Mouse (Mus musculus): ENCODE data around the gene Gnao1.

The Gnao1 gene

GRCm38 (mm10) chr8:93843858-93844502 is 34.2 kb downstream of the Gnao1 start:
- DNase-seq (ENCODE audit: low read depth, low spot score): no peak

GRCm38 (mm10) chr8:93845186-93845585 is 35.4 kb downstream of the Gnao1 start:
- DNase-seq (ENCODE audit: low read depth, low spot score): no peak

GRCm38 (mm10) chr8:93852087-93852645 is 42.4 kb downstream of the Gnao1 start:
- no peak for DNase-seq (ENCODE audit: low read depth, low spot score)

GRCm38 (mm10) chr8:93852851-93853461 is 43.2 kb downstream of the Gnao1 start:
- no peak for DNase-seq (ENCODE audit: low read depth, low spot score)

GRCm38 (mm10) chr8:93854676-93855075 is 44.9 kb downstream of the Gnao1 start:
- DNase-seq (ENCODE audit: low read depth, low spot score): no peak

GRCm38 (mm10) chr8:93855272-93855671 is 45.5 kb downstream of the Gnao1 start:
- no peak for DNase-seq (ENCODE audit: low read depth, low spot score)

- no peak for DNase-seq (ENCODE audit: low read depth, low spot score)
Observed at GRCm38 (mm10) chr8:93857144-93857543, 47.4 kb downstream of the Gnao1 start.

- no peak for DNase-seq (ENCODE audit: low read depth, low spot score)
Observed at GRCm38 (mm10) chr8:93858286-93858685, 48.5 kb downstream of the Gnao1 start.

- DNase-seq (ENCODE audit: low read depth, low spot score): no peak
Observed at GRCm38 (mm10) chr8:93860020-93860419, 50.3 kb downstream of the Gnao1 start.

GRCm38 (mm10) chr8:93864064-93864463 is 54.3 kb downstream of the Gnao1 start:
- no peak for DNase-seq (ENCODE audit: low read depth, low spot score)

GRCm38 (mm10) chr8:93866271-93866670 is 56.5 kb downstream of the Gnao1 start:
- no peak for DNase-seq (ENCODE audit: low read depth, low spot score)

- no peak for DNase-seq (ENCODE audit: low read depth, low spot score)
Observed at GRCm38 (mm10) chr8:93868486-93869221, 58.9 kb downstream of the Gnao1 start.

GRCm38 (mm10) chr8:93871275-93871674 is 61.5 kb downstream of the Gnao1 start:
- DNase-seq (ENCODE audit: low read depth, low spot score): no peak

GRCm38 (mm10) chr8:93878396-93878795 is 68.6 kb downstream of the Gnao1 start:
- no peak for DNase-seq (ENCODE audit: low read depth, low spot score)

GRCm38 (mm10) chr8:93879966-93880365 is 70.2 kb downstream of the Gnao1 start:
- DNase-seq (ENCODE audit: low read depth, low spot score): no peak

- DNase-seq (ENCODE audit: low read depth, low spot score): no peak
Observed at GRCm38 (mm10) chr8:93881381-93881780, 71.6 kb downstream of the Gnao1 start.

- no peak for DNase-seq (ENCODE audit: low read depth, low spot score)
Observed at GRCm38 (mm10) chr8:93883241-93883640, 73.5 kb downstream of the Gnao1 start.

- no peak for DNase-seq (ENCODE audit: low read depth, low spot score)
Observed at GRCm38 (mm10) chr8:93883771-93884170, 74.0 kb downstream of the Gnao1 start.

- DNase-seq (ENCODE audit: low read depth, low spot score): no peak
Observed at GRCm38 (mm10) chr8:93884316-93884715, 74.5 kb downstream of the Gnao1 start.

- DNase-seq (ENCODE audit: low read depth, low spot score): no peak
Observed at GRCm38 (mm10) chr8:93886181-93886580, 76.4 kb downstream of the Gnao1 start.

GRCm38 (mm10) chr8:93888150-93888676 is 78.4 kb downstream of the Gnao1 start:
- DNase-seq (ENCODE audit: low read depth, low spot score): no peak
